Comparison of ENCODE assay signal across 20 mouse cellular contexts in the genomic region with DNA sequence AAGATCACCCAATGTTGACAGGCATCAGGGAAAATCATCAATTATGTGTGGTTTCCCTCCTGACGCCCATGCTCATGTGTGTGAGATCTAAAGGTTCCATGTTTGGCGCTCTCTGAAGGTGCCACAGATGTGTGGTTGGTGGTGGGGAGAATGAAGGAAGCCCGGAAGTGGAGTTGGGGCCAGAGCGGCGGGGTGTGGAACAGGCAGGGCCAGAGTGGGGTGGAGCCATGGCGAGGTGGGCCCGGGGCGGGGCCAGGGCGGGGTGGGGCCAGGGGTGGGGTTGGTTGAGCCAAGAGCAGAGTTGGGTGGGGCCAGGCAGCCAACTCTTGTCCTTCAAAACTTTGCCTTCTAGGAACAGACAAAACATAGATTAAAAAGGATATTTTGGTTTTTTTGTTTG.
DNase-seq lines count a peak whose midpoint lies in the region; ATAC-seq and TF ChIP-seq lines count a peak whose summit lies in the region.
"Had no signal": no experiment of that assay in that cellular context is flagged by ENCODE, and none has a peak within 500 bp of the region (broad histone marks: within the 10 kb centered on the region; RNA-seq: fewer than 3 reads in every experiment).

No protein-coding gene starts in this region.

- no peak overlapping the region for H3K27ac ChIP-seq in liver, embryonic 14.5 days
- H3K27ac ChIP-seq in midbrain, embryonic 10.5 days (replicated peaks), result no peak overlapping the region
- no peak overlapping the region for H3K27ac ChIP-seq in left cerebral cortex, adult 2 months
- H3K27ac ChIP-seq: embryonic facial prominence, embryonic 12.5 days; forebrain, embryonic 12.5 days; hindbrain, embryonic 10.5 days; hindbrain, embryonic 14.5 days had no signal

- no peak for TF ChIP-seq CTCF in liver, embryonic 14.5 days (IDR thresholded peaks at IDR 0.05; ENCODE audit: low read depth)
- TF ChIP-seq CTCF in left cerebral cortex, adult 2 months (IDR thresholded peaks at IDR 0.05), result no peak

- peak; percentile 70 for ATAC-seq in common myeloid progenitor, adult 5-6 weeks (replicated peaks; ENCODE audit: low read depth, poor library complexity, severe bottlenecking)
- peak; percentile 39; the same call in 1 of the 2 replicates for ATAC-seq in liver, embryonic 14.5 days (ENCODE audit: insufficient read depth)
- ATAC-seq: forebrain, embryonic 16.5 days; Patski had no signal

- peak; percentile 15 for DNase-seq in thymus, postnatal 0 days (ENCODE audit: low spot score)
- DNase-seq in thymus, adult 18-20 months, result no peak
- no peak for DNase-seq in liver, embryonic 14.5 days (ENCODE audit: low read depth in 3 of 3, low spot score in 3 of 3)
- no peak for DNase-seq in left cerebral cortex, postnatal 25 days (ENCODE audit: low spot score in 2 of 2)
- no peak for DNase-seq in midbrain, embryonic 10.5 days (ENCODE audit: low spot score)
- DNase-seq in left cerebral cortex, adult 2 months (ENCODE audit: extremely low spot score in 1 of 2, low spot score in 2 of 2), result no peak
- DNase-seq: adrenal gland, adult 8-10 months; adrenal gland, postnatal 36 days; cerebellum, adult 11 months; cerebellum, adult 8-10 months; cerebellum, postnatal 14 days; gastrocnemius, postnatal 14 days had no signal

- no peak overlapping the region for H3K9ac ChIP-seq in liver, embryonic 14.5 days (replicated peaks)
- H3K9ac ChIP-seq: embryonic facial prominence, embryonic 12.5 days; forebrain, embryonic 12.5 days; heart, embryonic 12.5 days; hindbrain, embryonic 14.5 days had no signal

- H3K4me2 ChIP-seq in liver, embryonic 14.5 days (ENCODE audit: low read depth), result no peak overlapping the region
- H3K4me2 ChIP-seq: embryonic facial prominence, embryonic 12.5 days; forebrain, embryonic 12.5 days; heart, embryonic 12.5 days; hindbrain, embryonic 14.5 days had no signal

- no peaks in the 10 kb centered on the region for H3K9me3 ChIP-seq in liver, embryonic 14.5 days (ENCODE audit: control insufficient read depth, low read length)
- H3K9me3 ChIP-seq in midbrain, embryonic 10.5 days (replicated peaks), result no peaks in the 10 kb centered on the region
- H3K9me3 ChIP-seq: embryonic facial prominence, embryonic 12.5 days; forebrain, embryonic 12.5 days; heart, embryonic 12.5 days; hindbrain, embryonic 10.5 days had no signal

- 43% methylated on average over 9 of the region's 9 CpGs for WGBS in liver, embryonic 14.5 days (ENCODE audit: insufficient replicate concordance)
- WGBS in midbrain, embryonic 10.5 days, result 71% methylated on average over 9 of the region's 9 CpGs

- TF ChIP-seq EP300 in liver, embryonic 14.5 days (IDR thresholded peaks at IDR 0.05; ENCODE audit: low read depth), result no peak

- H3K4me3 ChIP-seq in liver, embryonic 14.5 days (ENCODE audit: insufficient read depth in 1 of 2, low read depth in 2 of 2, low read length in 2 of 2), result no peak overlapping the region
- H3K4me3 ChIP-seq in midbrain, embryonic 10.5 days, result no peak overlapping the region
- H3K4me3 ChIP-seq in left cerebral cortex, adult 2 months, result no peak overlapping the region
- H3K4me3 ChIP-seq: embryonic facial prominence, embryonic 12.5 days; forebrain, embryonic 12.5 days; heart, embryonic 12.5 days; hindbrain, embryonic 10.5 days had no signal

- H3K4me1 ChIP-seq in liver, embryonic 14.5 days (replicated peaks; ENCODE audit: control insufficient read depth in 2 of 2, insufficient read depth in 2 of 2, low read length in 1 of 2), result no peaks in the 10 kb centered on the region
- H3K4me1 ChIP-seq in midbrain, embryonic 10.5 days, result peaks cover 16% of the 10 kb centered on the region
- H3K4me1 ChIP-seq: embryonic facial prominence, embryonic 12.5 days; forebrain, embryonic 12.5 days; heart, embryonic 12.5 days had no signal

- intact Hi-C loops in left cerebral cortex, postnatal 25 days (cut with DNase I), result no loop called here
- intact Hi-C loops in left cerebral cortex, adult 2 months (cut with DNase I), result no loop called here

- no peaks in the 10 kb centered on the region for H3K36me3 ChIP-seq in liver, embryonic 14.5 days (replicated peaks; ENCODE audit: control insufficient read depth, insufficient read depth, low read depth)
- no peaks in the 10 kb centered on the region for H3K36me3 ChIP-seq in midbrain, embryonic 10.5 days
- H3K36me3 ChIP-seq: forebrain, embryonic 12.5 days; heart, embryonic 12.5 days had no signal

- H3K27me3 ChIP-seq in liver, embryonic 14.5 days (ENCODE audit: control insufficient read depth, insufficient read depth, low read length), result no peaks in the 10 kb centered on the region
- no peaks in the 10 kb centered on the region for H3K27me3 ChIP-seq in midbrain, embryonic 10.5 days (ENCODE audit: low read depth, poor library complexity, severe bottlenecking)
- H3K27me3 ChIP-seq: embryonic facial prominence, embryonic 12.5 days; forebrain, embryonic 12.5 days; Patski had no signal
